ENCODE assay signal across 10 mouse cellular contexts in the genomic region with DNA sequence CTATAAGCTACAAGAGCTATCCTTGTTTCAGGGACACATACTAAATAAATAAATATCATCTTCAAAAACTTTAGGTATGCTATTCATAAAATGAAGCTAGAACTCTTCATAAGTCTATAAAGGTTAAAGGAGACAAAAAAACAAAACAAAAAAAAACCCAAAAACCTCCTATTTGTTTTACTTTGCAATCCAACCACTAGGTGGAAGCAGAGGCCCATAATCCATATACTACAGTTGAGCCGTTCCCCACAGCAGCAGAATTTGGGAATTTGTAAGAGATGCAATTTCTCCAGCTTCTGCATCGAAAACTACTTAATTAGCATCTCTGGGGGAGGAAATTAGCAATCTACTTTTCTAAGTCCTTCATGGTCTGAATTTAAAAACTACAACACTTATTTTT. TPM values are rescaled to one million over a fixed set of nuclear protein-coding genes. Genes with fewer than 3 reads are reported as not detected.
DNase-seq lines count a peak whose midpoint lies in the region; ATAC-seq and TF ChIP-seq lines count a peak whose summit lies in the region.
"Had no signal": no experiment of that assay in that cellular context is flagged by ENCODE, and none has a peak within 500 bp of the region (broad histone marks: within the 10 kb centered on the region; RNA-seq: fewer than 3 reads in every experiment).

No protein-coding gene starts in this region.

- no peak overlapping the region for H3K4me2 ChIP-seq in heart, embryonic 12.5 days

- no peak overlapping the region for H3K9ac ChIP-seq in heart, adult 2 months (ENCODE audit: low read depth, low read length)
- no peak overlapping the region for H3K9ac ChIP-seq in heart, embryonic 12.5 days

- no peak overlapping the region for H3K27ac ChIP-seq in heart, adult 2 months
- no peak overlapping the region for H3K27ac ChIP-seq in heart, embryonic 12.5 days (ENCODE audit: poor library complexity, severe bottlenecking)

- no peak for ATAC-seq in heart, embryonic 12.5 days (ENCODE audit: insufficient number of reproducible peaks, low FRiP score)

- H3K79me2 ChIP-seq in heart, adult 2 months (replicated peaks; ENCODE audit: control insufficient read depth, insufficient read depth, low read length), result no peaks in the 10 kb centered on the region

- peaks cover 2% of the 10 kb centered on the region for H3K4me1 ChIP-seq in heart, adult 2 months (ENCODE audit: control insufficient read depth, insufficient read depth, low read length)
- no peaks in the 10 kb centered on the region for H3K4me1 ChIP-seq in heart, embryonic 12.5 days (replicated peaks)

- no peaks in the 10 kb centered on the region for H3K36me3 ChIP-seq in heart, adult 2 months (ENCODE audit: control insufficient read depth, insufficient read depth, low read length)
- H3K36me3 ChIP-seq in heart, embryonic 12.5 days, result no peaks in the 10 kb centered on the region

- intact Hi-C loops in heart, adult 2 months (cut with DNase I), result no loop called here

- 4% methylated on average over 2 of the region's 2 CpGs for WGBS in heart, adult 2 months
- WGBS in heart, embryonic 12.5 days, result 9% methylated on average over 2 of the region's 2 CpGs

- no peaks in the 10 kb centered on the region for H3K27me3 ChIP-seq in heart, adult 2 months (ENCODE audit: control insufficient read depth, insufficient read depth, low read length)
- H3K27me3 ChIP-seq in heart, embryonic 12.5 days (replicated peaks), result no peaks in the 10 kb centered on the region

- no peak for TF ChIP-seq EP300 in heart, adult 2 months (IDR thresholded peaks at IDR 0.05; ENCODE audit: insufficient read depth, low read depth, low read length)

- no peak for TF ChIP-seq POLR2A in heart, adult 2 months (IDR thresholded peaks at IDR 0.05; ENCODE audit: insufficient read depth, low read depth, low read length)

- TF ChIP-seq CTCF in heart, adult 2 months (IDR thresholded peaks at IDR 0.05), result peak; percentile 83

- H3K4me3 ChIP-seq in heart, adult 2 months, result no peak overlapping the region
- no peak overlapping the region for H3K4me3 ChIP-seq in heart, embryonic 12.5 days

- DNase-seq in heart, adult 2 months, result no peak
- DNase-seq in ovary, postnatal 14 days (ENCODE audit: low spot score), result peak; percentile 5
- DNase-seq in ovary, postnatal 10 days (ENCODE audit: low spot score), result no peak
- peak; percentile 86 for DNase-seq in adipocyte (ENCODE audit: low spot score)
- DNase-seq in forelimb bud, embryonic 11.5 days (ENCODE audit: low read depth, low spot score), result peak; percentile 51
- DNase-seq in naive thymus-derived CD4-positive, alpha-beta T cell, adult 2 months (ENCODE audit: low read depth), result peak; percentile 72
- no peak for DNase-seq in ovary, postnatal 36 days (ENCODE audit: low spot score)

- no peaks in the 10 kb centered on the region for H3K9me3 ChIP-seq in heart, embryonic 12.5 days (replicated peaks)

RNA-seq across cellular contexts. Expression of gene Jchain, which starts 8.5 kb away (rescaled TPM):
- under 1 TPM; 0.36 to 0.39 TPM for total RNA-seq in heart, adult 2 months (2021)
- 3.1 and 3.9 TPM in 2 replicates for polyA plus RNA-seq in heart, adult 2 months (2012; rRNA removed)
- polyA plus RNA-seq in heart, embryonic 12.5 days (2016; fragmentation: Nextera tagmentation; extraction: Ambion mirVana), result 0.24 TPM in 1 of 2 replicates, not detected in the other

RNA-seq across cellular contexts. Expression of gene Enam, which starts 31.5 kb away (rescaled TPM):
- not detected for total RNA-seq in heart, adult 2 months (2021)
- not detected in 2 replicates for polyA plus RNA-seq in heart, adult 2 months (2012; rRNA removed)
- polyA plus RNA-seq in heart, embryonic 12.5 days (2016; fragmentation: Nextera tagmentation; extraction: Ambion mirVana), result not detected in 2 replicates
- total RNA-seq: left cerebral cortex, postnatal 10 days had no signal
- polyA plus RNA-seq: spleen, adult 2 months had no signal

RNA-seq across cellular contexts. Expression of gene Utp3, which starts 35.0 kb away (rescaled TPM):
- total RNA-seq in heart, adult 2 months (2021), result 10 to 100 TPM; 19.9 to 22.7 TPM
- polyA plus RNA-seq in heart, adult 2 months (2012; rRNA removed), result 6.9 and 8.8 TPM in 2 replicates
- 47.4 and 49.1 TPM in 2 replicates for polyA plus RNA-seq in heart, embryonic 12.5 days (2016; fragmentation: Nextera tagmentation; extraction: Ambion mirVana)

RNA-seq across cellular contexts. Expression of gene Rufy3, which starts 45.6 kb away (rescaled TPM):
- 10 to 100 TPM; 11.6 to 13.3 TPM for total RNA-seq in heart, adult 2 months (2021)
- polyA plus RNA-seq in heart, adult 2 months (2012; rRNA removed), result 4.7 and 7.2 TPM in 2 replicates
- polyA plus RNA-seq in heart, embryonic 12.5 days (2016; fragmentation: Nextera tagmentation; extraction: Ambion mirVana), result 15.2 and 15.9 TPM in 2 replicates

Comparison
In these comparisons a context has a peak if more than half of its experiments do, and no peak if none do; other contexts are left out.
1. DNase-seq: peak in ovary, postnatal 14 days (single experiment), adipocyte (single experiment), forelimb bud, embryonic 11.5 days (single experiment) and naive thymus-derived CD4-positive, alpha-beta T cell, adult 2 months (single experiment); none in heart, adult 2 months (0 of 2), ovary, postnatal 10 days (single experiment) and ovary, postnatal 36 days (single experiment).